Mouse (Mus musculus) neutrophil, adult 5-6 weeks (primary cell): ENCODE results near the gene Cacna1c. TPM values are rescaled to one million over a fixed set of nuclear protein-coding genes. Genes with fewer than 3 reads are reported as not detected.

Source experiments
- ATAC-seq: fragments of 151-379, 151-347 bp; 2 replicates; pipeline ENCODE4 v1.8.0; 2017; ENCODE audit warnings: mild to moderate bottlenecking, moderate TSS enrichment; ENCODE audit not compliant: insufficient number of reproducible peaks, poor library complexity, low FRiP score, severe bottlenecking; ENCODE audit errors: extremely low read depth
- total RNA-seq: library from RNA; stranded (forward); fragments of 200-1000 nt; gene quantifications from 2 replicates; pipeline ENCODE4 v1.2.3, GENCODE M21; 2017

Cacna1c gene
- total RNA-seq, 1 experiment from 2014 or later = 0.12 TPM

- no peak for ATAC-seq
Observed at GRCm38 (mm10) chr6:118923212-118923577, 273.0 kb downstream of the Cacna1c start.

- ATAC-seq = no peak
Observed at GRCm38 (mm10) chr6:118922328-118923211, 273.6 kb downstream of the Cacna1c start.

- ATAC-seq = no peak
Observed at GRCm38 (mm10) chr6:118908176-118908575, 288.0 kb downstream of the Cacna1c start.

GRCm38 (mm10) chr6:118907704-118908103 lies 288.5 kb downstream of the Cacna1c start:
- ATAC-seq = no peak

GRCm38 (mm10) chr6:118906878-118907277 lies 289.3 kb downstream of the Cacna1c start:
- no peak for ATAC-seq

GRCm38 (mm10) chr6:118899688-118900087 lies 296.5 kb downstream of the Cacna1c start:
- ATAC-seq = no peak

- ATAC-seq = no peak
Observed at GRCm38 (mm10) chr6:118897101-118897500, 299.1 kb downstream of the Cacna1c start.

- no peak for ATAC-seq
Observed at GRCm38 (mm10) chr6:118894043-118894442, 302.2 kb downstream of the Cacna1c start.

GRCm38 (mm10) chr6:118889441-118889840 lies 306.8 kb downstream of the Cacna1c start:
- ATAC-seq = no peak

- ATAC-seq = no peak
Observed at GRCm38 (mm10) chr6:118887032-118887431, 309.2 kb downstream of the Cacna1c start.

- no peak for ATAC-seq
Observed at GRCm38 (mm10) chr6:118884961-118885360, 311.3 kb downstream of the Cacna1c start.

GRCm38 (mm10) chr6:118884073-118884551 lies 312.1 kb downstream of the Cacna1c start:
- ATAC-seq = no peak

- no peak for ATAC-seq
Observed at GRCm38 (mm10) chr6:118876204-118876603, 320.0 kb downstream of the Cacna1c start.

GRCm38 (mm10) chr6:118870241-118870841 lies 325.9 kb downstream of the Cacna1c start:
- ATAC-seq = no peak

- ATAC-seq = no peak
Observed at GRCm38 (mm10) chr6:118867384-118867783, 328.8 kb downstream of the Cacna1c start.

GRCm38 (mm10) chr6:118866889-118867288 lies 329.3 kb downstream of the Cacna1c start:
- ATAC-seq = no peak

- ATAC-seq = no peak
Observed at GRCm38 (mm10) chr6:118865777-118866380, 330.3 kb downstream of the Cacna1c start.

GRCm38 (mm10) chr6:118864696-118865620 lies 331.3 kb downstream of the Cacna1c start:
- no peak for ATAC-seq

GRCm38 (mm10) chr6:118862727-118863126 lies 333.5 kb downstream of the Cacna1c start:
- no peak for ATAC-seq
